Mouse (Mus musculus): ENCODE data around the gene Mgst1. TPM values are rescaled to one million over a fixed set of nuclear protein-coding genes. Genes with fewer than 3 reads are reported as not detected.

Mgst1 gene
- total RNA-seq, 1 experiment: 4.7 TPM

GRCm38 (mm10) chr6:138163920-138164319 is 23.8 kb downstream of the Mgst1 start:
- no peak overlapping the region for H3K9ac ChIP-seq (ENCODE audit: insufficient read depth, low read depth, low read length, poor library complexity, severe bottlenecking)
- no peak overlapping the region for H3K27ac ChIP-seq (ENCODE audit: insufficient read depth, low read depth, low read length, poor library complexity, severe bottlenecking)
- H3K4me1 ChIP-seq (ENCODE audit: control insufficient read depth in 2 of 2, insufficient read depth in 2 of 2, low read length in 2 of 2, poor library complexity in 1 of 2): no peaks in the 10 kb centered on the region
- H3K4me3 ChIP-seq (ENCODE audit: insufficient read depth in 1 of 2, low read depth in 1 of 2, low read length in 2 of 2, poor library complexity in 1 of 2, severe bottlenecking in 1 of 2): no peak overlapping the region
- in situ Hi-C loops (cut with MboI; ENCODE audit: low sequenced_read_pairs in 2 of 2, unreplicated experiment in 2 of 2): no loop called here
- no peak for TF ChIP-seq CHD2 (IDR thresholded peaks at IDR 0.05; ENCODE audit: low read depth, low read length)
- no peak for TF ChIP-seq HCFC1 (IDR thresholded peaks at IDR 0.05; ENCODE audit: borderline replicate concordance, insufficient read depth, low read length)
- TF ChIP-seq MAFK (IDR thresholded peaks at IDR 0.05; ENCODE audit: insufficient read depth, low read depth, low read length): no peak
- TF ChIP-seq ZNF384 (IDR thresholded peaks at IDR 0.05; ENCODE audit: low read depth, low read length): no peak
- no peak for TF ChIP-seq ZC3H11A (IDR thresholded peaks at IDR 0.05; ENCODE audit: borderline replicate concordance, low read depth, low read length)
- no peak for DNase-seq (ENCODE audit: low read depth, low spot score)
- no peaks in the 10 kb centered on the region for H3K9me3 ChIP-seq (ENCODE audit: control insufficient read depth, insufficient read depth, low read depth, low read length)
- no peaks in the 10 kb centered on the region for H3K36me3 ChIP-seq (ENCODE audit: control insufficient read depth, insufficient read depth, low read length, poor library complexity, severe bottlenecking)

GRCm38 (mm10) chr6:138171480-138172224 is 31.5 kb downstream of the Mgst1 start:
- no peak for DNase-seq (ENCODE audit: low read depth, low spot score)
- Histone ChIP-seq H3K4me1 (ENCODE audit: control insufficient read depth in 2 of 2, insufficient read depth in 2 of 2, low read length in 2 of 2, poor library complexity in 1 of 2) (no peaks in the 10 kb centered on the region), H3K27ac (ENCODE audit: insufficient read depth, low read depth, low read length, poor library complexity, severe bottlenecking) (no peak overlapping the region), H3K4me3 (ENCODE audit: insufficient read depth in 1 of 2, low read depth in 1 of 2, low read length in 2 of 2, poor library complexity in 1 of 2, severe bottlenecking in 1 of 2) (no peak overlapping the region), H3K9ac (ENCODE audit: insufficient read depth, low read depth, low read length, poor library complexity, severe bottlenecking) (no peak overlapping the region), H3K36me3 (ENCODE audit: control insufficient read depth, insufficient read depth, low read length, poor library complexity, severe bottlenecking) (no peaks in the 10 kb centered on the region), H3K9me3 (ENCODE audit: control insufficient read depth, insufficient read depth, low read depth, low read length) (no peaks in the 10 kb centered on the region)
- in situ Hi-C loops (cut with MboI; ENCODE audit: low sequenced_read_pairs in 2 of 2, unreplicated experiment in 2 of 2): no loop called here
- TF ChIP-seq ZNF384 (IDR thresholded peaks at IDR 0.05; ENCODE audit: low read depth, low read length) (no peak), HCFC1 (IDR thresholded peaks at IDR 0.05; ENCODE audit: borderline replicate concordance, insufficient read depth, low read length) (no peak), ZC3H11A (IDR thresholded peaks at IDR 0.05; ENCODE audit: borderline replicate concordance, low read depth, low read length) (no peak), MAFK (IDR thresholded peaks at IDR 0.05; ENCODE audit: insufficient read depth, low read depth, low read length) (no peak), CHD2 (IDR thresholded peaks at IDR 0.05; ENCODE audit: low read depth, low read length) (no peak)

Other genes starting within 250 kb of the Mgst1 start
- gene Slc15a5, start 60.4 kb upstream of the Mgst1 start, total RNA-seq (2012; rRNA removed): not detected in 2 replicates

Data from ES-E14 (cell line).